Mouse (Mus musculus) layer of hippocampus, postnatal 25 days (tissue): ENCODE measurements around the gene Trem1. TPM values are rescaled to one million over a fixed set of nuclear protein-coding genes. Genes with fewer than 3 reads are reported as not detected.

Experiments used
- DNase-seq, 2 experiments: peaks; one replicate each; pipeline ENCODE4 v3.0.0; 2022; ENCODE audit warnings: mixed read lengths in 2 of 2, low spot score in 1 of 2; ENCODE audit errors: extremely low spot score in 1 of 2
- total RNA-seq, 2 experiments: library from RNA; stranded (reverse); gene quantifications; 2 replicates each; pipeline ENCODE4 v1.2.3; 2021

Trem1 gene
- not detected for total RNA-seq

DNA sequence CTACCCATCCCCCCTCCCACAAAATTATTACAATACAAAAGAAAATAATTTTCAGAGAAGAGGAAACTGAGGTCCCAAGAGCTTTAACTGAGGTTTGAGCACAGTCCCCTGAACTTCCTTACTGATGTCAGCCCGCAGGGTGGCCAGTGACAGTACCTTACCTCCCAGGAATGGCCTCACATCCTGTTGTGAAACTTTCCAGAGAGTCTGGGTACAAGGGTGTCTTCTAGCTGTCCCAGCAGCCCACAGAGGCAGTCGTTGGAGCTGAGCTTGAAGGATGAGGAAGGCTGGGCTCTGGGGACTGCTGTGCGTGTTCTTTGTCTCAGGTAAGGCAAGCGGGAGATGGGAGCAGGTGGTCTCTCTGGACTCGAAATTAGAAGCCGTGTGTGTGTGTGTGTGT lies at the start of gene Trem1:
Gene Trem1, plus strand, starts transcription at position 251 of the 400 bp plus-strand sequence.
- no peak for DNase-seq

DNA sequence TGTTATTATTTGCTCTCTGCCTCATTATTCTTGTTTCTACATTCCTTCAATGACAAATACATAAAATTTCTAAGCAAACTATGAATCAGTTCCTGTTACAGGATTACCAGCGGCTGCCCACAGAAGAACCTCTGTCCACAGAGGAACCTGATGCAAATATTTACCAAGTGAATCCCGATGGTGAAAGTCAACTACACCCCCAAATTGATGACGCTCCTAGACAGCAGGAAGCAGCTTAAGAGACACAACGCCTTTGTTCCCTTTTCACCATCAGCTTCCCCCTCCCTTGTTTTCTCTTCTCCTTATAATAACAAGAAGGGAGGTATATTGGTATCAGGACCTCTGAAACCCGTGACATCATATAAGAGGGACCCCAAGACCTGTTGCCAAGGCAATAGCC lies 47.3 kb upstream of the Trem1 start:
- DNase-seq = no peak

DNA sequence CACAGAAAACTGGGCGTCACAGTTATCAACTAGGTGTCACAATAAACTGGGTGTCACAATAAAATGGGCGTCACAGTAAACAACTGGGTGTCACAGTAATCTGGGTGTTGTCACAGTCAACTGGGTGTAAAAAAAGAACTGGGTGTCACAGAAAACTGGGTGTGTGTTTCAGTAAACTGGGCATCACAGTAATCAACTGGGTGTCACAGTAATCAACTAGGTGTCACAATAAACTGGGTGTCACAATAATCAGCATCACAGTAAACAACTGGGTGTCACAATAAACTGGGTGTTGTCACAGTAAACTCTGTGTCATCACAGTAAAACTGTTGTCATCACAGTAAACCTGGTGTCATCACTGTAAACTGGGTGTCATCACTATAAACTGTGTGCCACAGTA lies 40.2 kb upstream of the Trem1 start:
- DNase-seq = no peak

DNA sequence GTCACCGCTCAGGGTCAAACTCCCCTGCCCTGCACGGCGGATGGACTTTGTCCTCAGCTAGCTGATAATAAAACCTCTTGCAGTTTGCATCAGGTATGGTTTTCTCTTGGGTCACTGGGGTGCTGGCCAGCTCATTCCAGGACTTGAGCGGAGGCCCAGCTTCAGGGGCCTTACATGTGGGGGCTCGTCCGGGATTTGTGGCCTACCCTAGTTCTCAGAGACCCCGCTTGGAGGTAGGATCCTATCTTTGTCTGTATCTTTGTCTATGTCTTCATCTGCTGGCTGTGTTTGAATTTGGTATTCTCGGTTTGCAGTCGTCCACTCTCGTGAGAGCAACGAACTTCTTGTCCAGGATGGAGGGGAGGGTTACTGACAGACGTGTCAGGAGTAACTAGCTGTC lies 29.5 kb upstream of the Trem1 start:
- no peak for DNase-seq

DNA sequence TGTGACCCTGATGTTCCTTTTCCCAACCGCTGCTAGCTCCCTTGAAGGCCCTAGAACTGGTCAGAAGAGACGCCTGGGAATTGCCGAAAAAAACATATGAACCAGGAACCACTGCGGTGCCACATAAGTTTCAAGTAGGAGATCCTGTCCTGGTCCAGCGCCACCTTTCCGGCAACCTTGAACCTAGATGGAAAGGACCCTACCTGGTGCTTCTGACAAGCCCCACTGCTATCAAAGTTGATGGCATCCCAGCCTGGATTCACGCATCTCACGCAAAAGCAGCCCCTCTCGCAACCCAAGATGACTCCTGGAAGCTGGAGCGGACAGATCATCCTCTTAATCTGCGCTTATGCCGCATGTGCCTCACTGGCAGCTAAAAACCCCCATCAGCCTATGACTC lies 20.0 kb upstream of the Trem1 start:
- no peak for DNase-seq

DNA sequence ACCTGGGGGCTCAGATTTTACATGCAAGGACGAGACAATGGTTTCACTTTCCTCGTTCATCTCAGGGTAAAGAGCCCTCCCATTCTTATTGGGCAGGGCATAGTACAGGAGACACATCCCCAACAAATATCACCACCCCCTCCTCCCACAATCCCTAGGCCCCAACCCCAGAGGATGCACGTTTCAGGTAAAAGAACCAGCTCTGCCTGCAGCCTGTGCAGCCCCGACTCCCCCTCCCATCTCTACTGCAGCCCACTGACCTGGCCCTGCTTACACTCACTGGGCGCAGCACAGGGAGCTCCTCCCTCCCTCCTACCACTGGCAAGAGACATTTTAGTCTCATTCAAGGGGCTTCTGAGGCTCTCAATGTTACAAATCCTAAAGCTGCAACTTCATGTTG lies 19.1 kb upstream of the Trem1 start:
- no peak for DNase-seq

DNA sequence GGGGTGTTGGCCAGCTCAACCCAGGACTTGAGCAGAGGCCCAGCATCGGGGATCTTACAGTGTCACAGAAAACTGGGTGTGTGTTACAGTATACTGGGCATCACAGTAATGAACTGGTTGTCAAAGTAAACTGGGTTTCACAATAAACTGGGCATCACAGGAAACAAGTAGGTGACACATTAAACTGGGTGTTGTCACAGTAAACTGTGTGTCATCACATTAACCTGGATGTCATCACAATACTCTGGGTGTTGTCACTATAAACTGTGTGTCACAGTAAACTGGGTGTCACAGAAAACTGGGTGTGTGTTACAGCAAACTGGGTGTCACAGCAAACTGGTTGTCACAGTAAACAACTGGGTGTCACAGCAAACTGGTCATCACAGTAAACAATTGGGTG lies 17.1 kb upstream of the Trem1 start:
- DNase-seq = no peak

DNA sequence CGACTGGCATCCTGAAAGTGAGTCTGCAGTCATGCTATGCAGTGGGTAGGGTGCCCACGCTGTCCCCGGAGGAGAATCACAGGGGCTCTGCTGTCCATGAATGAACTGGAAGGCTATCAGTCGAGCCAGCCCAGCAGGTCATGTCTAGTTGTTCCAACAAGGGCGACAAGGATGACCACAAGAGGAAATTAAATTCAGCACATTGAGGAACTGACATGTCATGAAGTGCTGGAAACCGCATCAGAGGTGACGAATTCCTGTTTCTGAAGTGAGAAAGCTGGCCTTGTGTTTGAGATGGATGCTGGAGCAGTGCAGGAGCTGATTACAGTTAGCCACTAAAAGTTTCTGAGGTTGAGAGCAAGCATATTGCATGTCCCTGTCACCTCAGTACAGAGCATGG lies 1.9 kb upstream of the Trem1 start:
- no peak for DNase-seq

DNA sequence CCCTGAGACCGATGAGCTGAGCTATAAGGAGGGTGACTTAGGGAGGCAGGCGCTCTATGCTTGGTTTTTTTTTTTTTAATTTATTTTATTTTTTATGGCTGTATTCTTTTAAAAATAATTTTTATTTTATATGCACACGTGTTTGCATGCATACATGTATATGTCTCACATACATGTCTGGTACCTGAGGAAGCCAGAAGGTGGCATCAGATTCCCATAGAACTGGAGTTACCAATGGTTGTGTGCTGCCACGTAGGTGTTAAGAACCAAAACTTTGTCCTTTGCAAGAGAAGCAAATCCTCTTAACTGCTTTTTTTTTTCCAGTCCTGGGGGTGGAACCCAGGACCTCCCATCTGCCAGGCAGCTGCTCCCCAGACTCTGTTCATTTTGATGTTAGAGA lies 1.2 kb downstream of the Trem1 start:
- no peak for DNase-seq

DNA sequence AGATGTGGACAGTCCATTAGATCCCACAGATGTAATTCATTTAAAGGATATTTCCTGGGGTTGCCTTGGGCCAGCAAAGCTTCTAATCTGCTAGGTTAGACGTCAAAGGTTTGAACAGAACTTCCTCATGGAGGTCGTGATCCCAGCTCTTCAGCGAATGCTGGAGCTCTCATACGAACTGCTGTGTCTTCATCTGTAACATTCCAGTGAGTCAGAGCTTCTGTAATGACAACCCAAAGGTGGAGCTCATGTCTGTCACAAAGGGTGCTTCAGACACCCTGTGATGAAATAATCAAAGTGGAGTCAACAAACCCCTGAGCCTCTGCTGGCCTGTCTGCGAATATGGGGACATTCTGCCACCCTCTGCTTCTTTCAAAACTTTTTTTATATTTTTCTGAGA lies 2.0 kb downstream of the Trem1 start:
- DNase-seq = no peak

DNA sequence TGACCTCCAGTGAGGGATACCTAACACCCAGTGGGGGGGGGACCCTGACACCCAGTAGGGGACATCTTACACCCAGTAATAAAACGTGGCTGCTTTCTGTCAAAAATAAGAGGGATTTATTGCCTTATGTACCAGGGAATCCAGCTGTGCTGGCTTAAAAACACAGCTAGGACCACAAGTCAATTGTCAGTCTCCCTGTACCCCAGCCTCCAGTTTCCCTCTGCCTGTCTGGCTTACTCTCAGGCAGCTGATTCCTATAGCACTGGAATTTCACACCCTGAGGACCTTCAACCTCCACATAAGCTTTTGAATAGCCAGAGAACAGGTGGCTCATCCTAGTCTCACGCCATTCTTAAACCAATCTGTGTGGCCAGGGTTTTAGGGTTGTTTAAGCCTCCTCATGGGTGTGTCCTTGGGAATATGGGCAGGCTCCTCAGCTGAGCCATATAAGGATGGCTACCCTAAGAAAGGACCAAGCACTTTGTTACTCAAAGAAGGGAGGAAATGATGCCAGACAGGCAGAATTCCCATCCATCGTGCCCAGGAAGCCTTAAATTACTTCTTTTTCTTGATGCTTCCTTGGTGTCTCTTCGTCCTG lies 3.3 kb downstream of the Trem1 start:
- DNase-seq = no peak

DNA sequence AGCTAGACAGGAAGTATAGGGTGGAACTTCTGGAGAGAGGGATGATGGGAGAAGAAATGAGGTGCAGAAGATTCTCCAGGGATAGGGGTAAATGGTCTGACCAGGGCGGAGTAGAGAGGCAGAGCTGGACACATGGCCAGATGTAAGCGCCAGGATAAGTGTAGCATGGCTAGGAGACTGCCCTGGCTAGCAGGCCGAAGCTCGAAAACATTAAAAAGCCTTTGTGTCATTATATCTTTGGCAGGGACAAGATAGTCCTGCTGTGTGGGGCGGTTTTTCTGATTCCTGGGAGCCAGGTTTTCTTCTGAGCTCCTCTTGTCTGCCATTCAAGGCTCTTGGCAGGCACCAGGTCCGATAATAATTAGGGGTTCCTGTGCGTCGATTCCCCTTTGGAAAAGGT lies 5.1 kb downstream of the Trem1 start:
- DNase-seq = no peak

DNA sequence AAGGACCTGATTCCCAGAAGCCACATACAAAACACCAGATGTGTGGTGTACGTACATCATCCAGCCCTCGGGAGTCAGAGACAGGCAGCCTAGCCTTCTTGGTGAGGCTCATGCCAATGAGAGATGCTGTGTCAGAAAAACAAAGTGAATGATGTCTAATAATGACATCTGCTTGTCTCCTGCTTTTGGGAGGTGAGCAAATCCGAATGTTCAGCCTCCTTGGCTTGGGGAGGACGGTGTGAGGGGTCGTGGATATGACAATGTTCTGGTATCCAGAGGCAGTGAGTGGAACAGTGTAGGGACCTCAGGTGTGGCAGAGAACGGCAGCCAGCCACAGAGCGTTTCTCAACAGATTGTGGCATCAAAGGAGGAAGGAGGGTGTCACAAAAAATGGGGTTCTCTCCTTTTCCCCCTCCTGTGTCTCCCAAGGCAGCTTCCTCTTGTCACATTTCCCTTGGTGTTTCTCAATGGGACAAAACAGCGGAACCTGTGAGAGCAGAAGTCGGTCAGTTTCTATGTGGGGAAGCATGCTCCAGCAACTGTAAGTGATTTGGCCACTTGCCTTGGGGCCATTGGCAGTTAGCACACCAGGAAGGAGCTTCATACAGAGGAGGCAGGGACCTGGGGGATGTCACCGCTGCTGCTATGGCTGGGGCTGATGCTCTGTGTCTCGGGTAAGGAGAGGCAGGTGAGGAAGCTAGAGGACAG lies 14.8 kb downstream of the Trem1 start, which contains the start of gene Trem3:
Gene Trem3, plus strand, starts transcription at position 557 of the 708 bp plus-strand sequence.
- DNase-seq = no peak

DNA sequence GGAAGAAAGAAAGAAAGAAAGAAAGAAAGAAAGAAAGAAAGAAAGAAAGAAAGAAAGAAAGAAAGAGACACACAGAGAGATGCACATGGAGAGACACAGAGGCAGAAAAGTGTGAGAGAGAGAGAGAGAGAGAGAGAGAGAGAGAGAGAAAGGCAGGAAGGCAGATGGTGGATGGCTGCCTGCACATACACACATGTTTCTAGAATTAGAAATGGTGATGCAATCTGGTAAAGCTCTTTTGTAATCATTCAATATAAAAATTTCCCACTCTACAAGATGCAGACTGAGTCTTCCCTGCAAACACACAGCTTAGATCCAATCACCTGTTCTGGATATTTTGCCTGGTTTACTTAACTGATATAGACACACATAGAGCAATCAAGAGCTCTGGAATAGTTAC lies 16.5 kb downstream of the Trem1 start:
- DNase-seq = no peak

DNA sequence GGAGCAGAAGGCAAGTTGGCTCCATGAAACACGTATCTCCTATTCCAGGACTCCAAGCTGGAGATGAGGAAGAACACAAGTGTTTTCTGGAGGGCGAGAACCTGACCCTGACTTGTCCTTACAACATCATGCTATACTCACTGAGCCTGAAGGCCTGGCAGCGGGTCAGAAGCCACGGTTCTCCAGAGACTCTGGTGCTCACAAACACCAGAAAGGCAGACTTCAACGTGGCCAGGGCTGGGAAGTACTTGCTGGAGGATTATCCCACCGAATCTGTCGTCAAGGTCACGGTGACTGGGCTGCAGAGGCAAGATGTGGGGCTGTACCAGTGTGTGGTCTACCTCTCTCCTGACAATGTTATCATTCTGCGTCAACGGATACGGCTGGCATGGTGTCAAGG lies 16.9 kb downstream of the Trem1 start:
- no peak for DNase-seq

DNA sequence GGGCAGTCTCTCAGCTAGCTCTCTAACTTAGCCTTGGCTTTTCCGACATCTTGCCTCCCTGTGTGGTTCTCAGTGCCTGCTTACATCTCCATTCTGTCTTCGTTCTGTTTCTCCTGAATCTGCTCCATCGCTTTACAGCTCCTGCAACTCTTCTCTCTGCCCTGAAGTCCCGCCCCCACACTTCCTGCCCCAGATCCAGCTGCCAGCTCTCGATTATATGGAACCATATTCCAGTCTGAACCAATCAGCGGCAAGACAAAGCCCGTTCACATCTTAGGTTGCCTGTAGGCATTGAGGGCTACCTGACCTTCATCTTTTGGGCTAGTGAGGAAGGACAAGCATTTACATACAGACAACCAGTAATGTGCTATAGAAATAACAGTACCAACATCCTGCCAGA lies 18.1 kb downstream of the Trem1 start:
- no peak for DNase-seq

DNA sequence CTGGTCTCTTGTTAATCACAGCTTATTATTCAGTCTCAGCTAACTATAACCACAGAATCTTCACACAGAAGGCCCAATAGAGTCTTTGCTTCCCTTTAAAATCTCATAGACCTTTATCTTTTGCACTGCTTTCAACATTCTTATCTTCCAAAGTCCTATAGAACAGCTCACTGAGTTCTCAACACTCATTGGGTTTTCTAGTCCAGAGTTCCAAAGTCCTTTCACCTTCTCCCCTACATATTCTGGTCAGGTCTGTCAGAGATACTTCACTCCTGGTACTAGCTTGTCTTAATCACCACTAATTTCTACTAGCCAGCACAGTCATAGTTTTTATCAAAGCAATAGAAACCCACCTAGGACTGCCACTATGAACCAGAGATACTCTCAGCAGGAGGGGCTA lies 24.0 kb downstream of the Trem1 start:
- DNase-seq = no peak

DNA sequence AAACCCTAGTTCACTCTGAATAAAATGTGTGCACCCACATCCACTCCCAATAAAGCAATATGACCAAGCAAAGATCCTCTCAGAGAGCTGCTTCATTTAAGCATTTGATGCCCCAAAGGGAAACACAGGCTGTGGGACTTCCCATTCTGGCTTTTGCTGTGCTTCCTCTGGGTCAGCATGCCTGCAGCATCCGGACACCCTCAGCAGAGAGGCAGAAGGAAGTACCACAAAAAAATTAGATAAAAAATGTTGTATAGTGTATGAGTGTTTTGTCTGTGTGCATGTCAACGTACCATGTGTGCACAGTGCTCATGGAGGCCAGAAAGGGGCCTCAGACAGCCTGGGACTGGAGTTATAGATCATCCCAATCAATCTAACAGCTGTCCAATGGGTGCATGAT lies 29.3 kb downstream of the Trem1 start:
- no peak for DNase-seq

DNA sequence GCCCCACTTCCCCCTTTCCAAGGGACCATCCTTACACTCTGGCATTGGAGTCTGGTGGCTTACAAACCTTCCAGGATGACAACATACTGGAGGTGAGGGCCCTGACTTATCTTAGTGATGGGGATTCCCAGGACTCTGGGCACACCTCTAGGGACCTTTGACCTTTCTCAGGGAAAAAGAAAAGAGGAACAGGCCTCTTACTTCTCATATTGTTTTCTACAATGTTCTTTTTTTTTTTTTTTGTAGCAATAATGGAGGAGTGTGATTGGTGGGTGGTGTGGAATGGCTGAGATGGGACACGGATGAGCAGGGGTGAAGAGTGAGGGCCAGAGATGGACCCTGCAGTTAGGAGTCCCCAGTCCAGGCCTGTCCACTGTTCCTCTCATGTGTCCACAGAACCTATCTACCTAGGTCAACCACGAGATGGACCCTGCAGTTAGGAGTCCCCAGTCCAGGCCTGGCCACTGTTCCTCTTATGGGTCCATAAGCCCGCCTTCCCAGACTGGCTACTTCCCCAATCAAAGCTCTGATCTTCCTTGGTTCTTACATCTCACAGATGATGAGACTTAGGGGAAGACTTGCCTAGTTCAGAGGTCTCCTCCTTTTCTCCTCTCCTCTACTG lies 31.3 kb downstream of the Trem1 start, which contains the start of gene Treml4:
Gene Treml4, plus strand, starts transcription at position 555 of the 622 bp plus-strand sequence.
- DNase-seq = no peak

DNA sequence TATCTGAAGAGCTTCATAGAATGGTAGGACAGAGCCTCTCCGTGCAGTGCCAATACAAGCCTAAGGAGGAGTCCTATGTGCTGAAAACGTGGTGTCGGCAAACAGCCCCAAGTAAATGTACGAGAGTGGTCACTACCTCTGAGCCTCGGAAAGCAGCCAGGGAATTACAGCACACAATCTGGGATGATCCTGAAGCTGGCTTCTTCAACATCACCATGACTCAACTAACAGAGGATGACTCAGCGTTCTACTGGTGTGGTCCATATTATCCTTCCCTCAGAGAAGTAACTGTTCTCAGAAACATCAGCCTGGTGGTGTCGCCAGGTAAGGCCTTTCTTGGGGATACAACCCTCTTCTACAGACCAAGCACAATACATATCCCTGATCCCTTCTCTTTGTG lies 32.1 kb downstream of the Trem1 start:
- no peak for DNase-seq

DNA sequence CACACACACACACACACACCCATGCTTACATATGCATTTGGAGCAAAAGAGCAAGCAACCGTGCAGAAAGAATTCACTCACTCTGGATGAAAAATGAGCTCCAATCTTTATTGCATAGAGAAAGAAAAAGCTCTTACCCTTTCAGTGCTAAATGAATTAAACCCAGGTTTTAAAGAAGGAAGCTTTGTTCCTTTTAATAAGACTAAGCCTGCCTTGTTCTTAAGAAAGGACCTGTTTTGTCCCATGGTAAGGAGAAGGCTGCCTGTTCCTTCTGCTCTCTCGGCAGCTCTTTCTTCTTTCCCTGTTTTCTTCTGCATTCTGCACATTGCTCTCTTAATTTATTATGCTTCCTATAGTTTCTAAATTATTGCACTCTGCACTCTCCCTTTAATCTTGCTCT lies 33.6 kb downstream of the Trem1 start:
- DNase-seq = no peak
